Mouse (Mus musculus): ENCODE data around the gene Dis3l. TPM values are rescaled to one million over a fixed set of nuclear protein-coding genes. Genes with fewer than 3 reads are reported as not detected.

The Dis3l gene
- polyA plus RNA-seq, 1 experiment from 2014 or later = 5.1 TPM

DNA sequence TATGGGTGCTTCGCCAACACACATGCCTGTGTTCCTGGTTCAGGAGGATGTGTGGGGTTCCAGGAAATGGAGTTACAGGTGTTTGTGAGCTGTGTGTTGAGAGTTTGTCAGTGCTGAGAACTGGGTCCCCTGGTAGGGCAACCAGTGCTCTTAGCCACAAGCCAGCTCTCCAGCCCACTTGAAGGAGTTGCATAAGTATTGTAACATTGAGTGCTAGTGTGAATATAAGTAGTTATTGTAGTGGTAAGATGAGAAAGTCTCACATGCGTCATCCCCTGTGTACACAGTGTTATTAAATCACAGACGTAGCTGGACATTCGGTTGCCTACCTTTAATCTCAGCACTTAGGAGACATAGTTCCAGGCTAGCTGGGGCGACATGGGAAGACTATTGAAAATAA, 81.2 kb downstream of the Dis3l start:
- Histone ChIP-seq H3K4me3 (ENCODE audit: low read depth, low read length) (no peak overlapping the region), H3K4me2 (ENCODE audit: low read depth, low read length) (no peak overlapping the region), H3K36me3 (replicated peaks; ENCODE audit: insufficient read depth, low read length) (no peaks in the 10 kb centered on the region), H3K4me1 (ENCODE audit: insufficient read depth) (no peaks in the 10 kb centered on the region), H3K9ac (replicated peaks) (no peak overlapping the region), H3K27me3 (ENCODE audit: insufficient read depth, low read length) (no peaks in the 10 kb centered on the region), H3K9me3 (ENCODE audit: low read length) (no peaks in the 10 kb centered on the region), H3K27ac (ENCODE audit: low read depth) (no peak overlapping the region)
- DNase-seq (no peak), ATAC-seq (no peak)
- WGBS (ENCODE audit: insufficient replicate concordance) = 82% methylated on average over 5 of the region's 5 CpGs
- no peak for TF ChIP-seq EP300 (IDR thresholded peaks at IDR 0.05; ENCODE audit: low read depth)
- TF ChIP-seq CTCF (IDR thresholded peaks at IDR 0.05; ENCODE audit: low read depth) = no peak

Other genes with a start within 250 kb of the Dis3l start
- not detected in 2 replicates for gene Lctl, start 224.1 kb downstream of the Dis3l start, polyA plus RNA-seq (2015; fragmentation: Nextera tagmentation; extraction: Ambion mirVana)
- 2.7 and 4.1 TPM in 2 replicates for gene Zwilch, start 168.2 kb downstream of the Dis3l start, polyA plus RNA-seq (2015; fragmentation: Nextera tagmentation; extraction: Ambion mirVana)
- gene Rpl4, start 167.9 kb downstream of the Dis3l start, polyA plus RNA-seq (2015; fragmentation: Nextera tagmentation; extraction: Ambion mirVana) = 600 and 612 TPM in 2 replicates
- 12.7 and 14.8 TPM in 2 replicates for gene Snapc5, start 162.0 kb downstream of the Dis3l start, polyA plus RNA-seq (2015; fragmentation: Nextera tagmentation; extraction: Ambion mirVana)
- gene Uchl4, start 106.1 kb downstream of the Dis3l start, polyA plus RNA-seq (2015; fragmentation: Nextera tagmentation; extraction: Ambion mirVana) = 0.61 and 0.84 TPM in 2 replicates
- gene Map2k1, start 87.7 kb downstream of the Dis3l start, polyA plus RNA-seq (2015; fragmentation: Nextera tagmentation; extraction: Ambion mirVana) = 27.5 and 28.9 TPM in 2 replicates
- gene Tipin, start 59.7 kb downstream of the Dis3l start, polyA plus RNA-seq (2015; fragmentation: Nextera tagmentation; extraction: Ambion mirVana) = 104 and 109 TPM in 2 replicates
- 0.11 and 0.15 TPM in 2 replicates for gene Megf11, start 44.3 kb upstream of the Dis3l start, polyA plus RNA-seq (2015; fragmentation: Nextera tagmentation; extraction: Ambion mirVana)